Mouse (Mus musculus) hindbrain, embryonic 16.5 days (tissue): ENCODE measurements around the gene Kifc1. TPM values are rescaled to one million over a fixed set of nuclear protein-coding genes. Genes with fewer than 3 reads are reported as not detected.
A peak's percentile ranks its signal among the peaks of the same experiment; 100 is the strongest.

ENCODE experiments used
- ATAC-seq: fragments of 200-750 bp; cut with Nextera tagmentation; 2 replicates; pipeline ENCODE4 v1.8.0; 2017; ENCODE audit warnings: moderate TSS enrichment, moderate library complexity
- H3K27ac ChIP-seq: fragments of 300-500 bp; sonication (generic); 2 replicates; pipeline ENCODE4 v1.5.1; 2014; ENCODE audit warnings: low read depth, mild to moderate bottlenecking, control low read depth, low read length, moderate library complexity
- H3K27me3 ChIP-seq: fragments of 300-500 bp; sonication (generic); replicated peaks from 2 replicates; pipeline ENCODE4 v1.6.1; 2014; ENCODE audit warnings: low read length; ENCODE audit not compliant: control insufficient read depth, insufficient read depth
- H3K36me3 ChIP-seq: fragments of 300-500 bp; sonication (generic); 2 replicates; pipeline ENCODE4 v1.6.1; 2014; ENCODE audit warnings: mild to moderate bottlenecking, low read length, moderate library complexity, mixed read lengths; ENCODE audit not compliant: control insufficient read depth, insufficient read depth
- H3K4me1 ChIP-seq: fragments of 300-500 bp; sonication (generic); 2 replicates; pipeline ENCODE4 v1.6.1; 2014; ENCODE audit warnings: low read depth, low read length; ENCODE audit not compliant: control insufficient read depth, insufficient read depth
- H3K4me2 ChIP-seq: fragments of 300-500 bp; sonication (generic); 2 replicates; pipeline ENCODE4 v1.6.1; 2014; ENCODE audit warnings: mild to moderate bottlenecking, low read length, control low read depth, moderate library complexity
- H3K4me3 ChIP-seq: fragments of 300-500 bp; sonication (generic); 2 replicates; pipeline ENCODE4 v1.5.1; 2014; ENCODE audit warnings: mild to moderate bottlenecking, low read length, control low read depth, moderate library complexity
- H3K9ac ChIP-seq: fragments of 300-500 bp; sonication (generic); 2 replicates; pipeline ENCODE4 v1.6.1; 2014; ENCODE audit warnings: low read depth, mild to moderate bottlenecking, control low read depth, low read length, moderate library complexity
- H3K9me3 ChIP-seq: fragments of 300-500 bp; sonication (generic); 2 replicates; pipeline ENCODE4 v1.6.1; 2014; ENCODE audit warnings: mild to moderate bottlenecking, low read length, moderate library complexity; ENCODE audit not compliant: control insufficient read depth
- WGBS: fragments of 180-500 bp; shearing (Covaris S2); extraction: QIAGEN DNeasy Blood & Tissue Kit; methylation state at CpG from one replicate; pipeline ENCODE4 v1.1.7; 2014; 5-methylcytosine and 5-hydroxymethylcytosine counted together
- microRNA-seq: library from miRNA; unstranded; fragments of <30 nt; microRNA quantifications from one replicate; pipeline ENCODE4, GENCODE M21; 2017
- polyA plus RNA-seq: library from polyadenylated mRNA; unstranded; fragments of >200 nt; fragmentation: Nextera tagmentation; extraction: Ambion mirVana; gene quantifications from 2 replicates; pipeline ENCODE4 v1.2.1, GENCODE M21; 2015

Gene Kifc1
- polyA plus RNA-seq, 1 experiment from 2014 or later, result 2.5 TPM

- H3K9ac ChIP-seq, result peak within 1 kb of the TSS; percentile 85
- H3K9me3 ChIP-seq, result no peaks in the 10 kb centered on the region
- H3K27me3 ChIP-seq, result no peaks in the 10 kb centered on the region
- WGBS, result under 1% methylated on average over 41 of the region's 45 CpGs
- ATAC-seq, result peak; percentile 97
- peaks cover 12% of the 10 kb centered on the region for H3K4me1 ChIP-seq
- 0 out of 2 replicates have a peak, but pooled peaks cover 5% of the 10 kb centered on the region for H3K36me3 ChIP-seq
- peak within 1 kb of the TSS; percentile 97 for H3K4me2 ChIP-seq
- peak within 1 kb of the TSS; percentile 91 for H3K4me3 ChIP-seq
- peak within 1 kb of the TSS; percentile 83 for H3K27ac ChIP-seq
Measured at GRCm38 (mm10) chr17:33842966-33843795, 47.3 kb downstream of the Kifc1 start, which contains the start of gene Cd320. Gene Cd320, plus strand, starts transcription at chr17:33843091.

DNA sequence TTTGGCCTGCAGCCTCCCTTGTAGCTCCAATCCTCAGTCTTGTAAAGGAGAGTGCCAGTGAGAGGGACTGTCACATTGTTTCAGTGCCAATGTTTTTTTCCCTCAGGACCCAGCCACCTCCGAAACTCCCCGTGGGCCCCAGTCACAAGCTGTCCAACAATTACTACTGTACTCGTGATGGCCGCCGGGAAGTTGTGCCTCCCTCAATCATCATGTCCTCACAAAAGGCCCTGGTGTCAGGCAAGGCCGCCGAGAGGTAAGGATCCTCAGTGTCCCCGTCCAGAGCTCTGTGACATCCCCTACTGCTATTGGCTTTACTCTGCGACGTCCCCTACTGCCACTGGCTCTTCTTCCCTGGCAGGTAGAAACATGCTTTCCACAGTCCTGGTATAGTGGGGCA, 60.9 kb downstream of the Kifc1 start:
- WGBS, result 85% methylated on average over 10 of the region's 10 CpGs
- no peak overlapping the region for H3K9ac ChIP-seq
- no peaks in the 10 kb centered on the region for H3K27me3 ChIP-seq
- no peak overlapping the region for H3K4me2 ChIP-seq
- H3K9me3 ChIP-seq, result no peaks in the 10 kb centered on the region
- H3K27ac ChIP-seq, result no peak overlapping the region
- H3K4me1 ChIP-seq, result peaks cover 8% of the 10 kb centered on the region
- no peak for ATAC-seq
- H3K36me3 ChIP-seq, result peaks cover 27% of the 10 kb centered on the region
- no peak overlapping the region for H3K4me3 ChIP-seq

DNA sequence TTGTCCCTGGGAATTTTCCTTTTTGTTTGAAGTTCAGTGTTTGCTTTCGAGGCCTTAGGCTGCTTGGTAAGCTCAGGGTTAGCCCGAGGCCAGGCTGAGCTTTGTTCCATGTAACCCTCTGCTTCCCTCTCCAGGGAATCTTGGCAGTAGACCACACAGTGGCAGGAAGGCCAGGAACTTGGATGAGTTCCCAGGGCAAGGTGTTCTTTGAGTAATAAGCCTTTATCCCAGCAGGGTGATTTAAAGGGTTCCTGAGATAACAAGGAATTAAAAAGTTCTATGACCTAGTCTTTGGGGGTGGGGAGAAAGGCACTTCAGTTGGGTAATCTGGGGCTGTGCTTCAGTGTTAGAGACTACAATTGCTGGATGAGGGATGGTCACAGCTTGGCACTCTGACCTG, 61.6 kb downstream of the Kifc1 start:
- no peak for ATAC-seq
- no peak overlapping the region for H3K4me2 ChIP-seq
- H3K4me1 ChIP-seq, result peaks cover 8% of the 10 kb centered on the region
- H3K27ac ChIP-seq, result no peak overlapping the region
- no peak overlapping the region for H3K4me3 ChIP-seq
- peaks cover 21% of the 10 kb centered on the region for H3K36me3 ChIP-seq
- no peaks in the 10 kb centered on the region for H3K27me3 ChIP-seq
- H3K9ac ChIP-seq, result no peak overlapping the region
- no peaks in the 10 kb centered on the region for H3K9me3 ChIP-seq
- WGBS, result 67% methylated on average over 2 of the region's 2 CpGs

GRCm38 (mm10) chr17:33826850-33827249, 63.6 kb downstream of the Kifc1 start:
- H3K9me3 ChIP-seq, result no peaks in the 10 kb centered on the region
- H3K27me3 ChIP-seq, result no peaks in the 10 kb centered on the region
- H3K27ac ChIP-seq, result no peak overlapping the region
- WGBS, result 0% methylated on average over 3 of the region's 3 CpGs
- H3K4me2 ChIP-seq, result no peak overlapping the region
- no peak overlapping the region for H3K9ac ChIP-seq
- peaks cover 24% of the 10 kb centered on the region for H3K4me1 ChIP-seq
- ATAC-seq, result no peak
- H3K4me3 ChIP-seq, result no peak overlapping the region
- H3K36me3 ChIP-seq, result peaks cover 19% of the 10 kb centered on the region

Small RNA genes within 50 kb of the gene (microRNA-seq; reads per million reads assigned to microRNA genes)
- gene Gm27740, result not detected

Other genes with a start within 250 kb of the Kifc1 start
- 161 and 194 TPM in 2 replicates for gene Hnrnpm, start 203.8 kb downstream of the Kifc1 start, polyA plus RNA-seq
- 82.2 and 84.1 TPM in 2 replicates for gene March2, start 172.0 kb downstream of the Kifc1 start, polyA plus RNA-seq
- gene Rab11b, start 130.1 kb downstream of the Kifc1 start, polyA plus RNA-seq, result 481 and 517 TPM in 2 replicates
- gene Angptl4, start 108.8 kb downstream of the Kifc1 start, polyA plus RNA-seq, result 26.6 and 29.0 TPM in 2 replicates
- gene Kank3, start 80.1 kb downstream of the Kifc1 start, polyA plus RNA-seq, result 45.8 and 46.6 TPM in 2 replicates
- 392 and 410 TPM in 2 replicates for gene Rps28, start 66.1 kb downstream of the Kifc1 start, polyA plus RNA-seq
- 464 and 517 TPM in 2 replicates for gene Ndufa7, start 66.1 kb downstream of the Kifc1 start, polyA plus RNA-seq
- gene Cd320, start 47.6 kb downstream of the Kifc1 start, polyA plus RNA-seq, result 55.7 and 59.8 TPM in 2 replicates
- not detected in 2 replicates for gene Gm7029, start 16.8 kb downstream of the Kifc1 start, polyA plus RNA-seq
- 0.20 and 0.46 TPM in 2 replicates for gene Platr17, start 14.5 kb upstream of the Kifc1 start, polyA plus RNA-seq
- 52.0 and 53.7 TPM in 2 replicates for gene Daxx, start 18.8 kb upstream of the Kifc1 start, polyA plus RNA-seq
- 29.2 and 32.6 TPM in 2 replicates for gene Tapbp, start 25.2 kb upstream of the Kifc1 start, polyA plus RNA-seq
- 16.2 and 17.2 TPM in 2 replicates for gene Zbtb22, start 25.2 kb upstream of the Kifc1 start, polyA plus RNA-seq
- 52.7 and 58.8 TPM in 2 replicates for gene Rgl2, start 38.9 kb upstream of the Kifc1 start, polyA plus RNA-seq
- gene Pfdn6, start 49.7 kb upstream of the Kifc1 start, polyA plus RNA-seq, result 183 and 189 TPM in 2 replicates
- 20.7 and 23.5 TPM in 2 replicates for gene Wdr46, start 50.0 kb upstream of the Kifc1 start, polyA plus RNA-seq
- 13.3 and 16.1 TPM in 2 replicates for gene B3galt4, start 60.8 kb upstream of the Kifc1 start, polyA plus RNA-seq
- gene Vps52, start 65.2 kb upstream of the Kifc1 start, polyA plus RNA-seq, result 75.4 and 80.7 TPM in 2 replicates
- gene Rps18, start 65.3 kb upstream of the Kifc1 start, polyA plus RNA-seq, result 695 and 697 TPM in 2 replicates
- gene H2-K1, start 109.7 kb upstream of the Kifc1 start, polyA plus RNA-seq, result 16.6 and 18.8 TPM in 2 replicates
- 17.3 and 18.5 TPM in 2 replicates for gene Ring1, start 134.0 kb upstream of the Kifc1 start, polyA plus RNA-seq
- gene H2-Ke6, start 137.4 kb upstream of the Kifc1 start, polyA plus RNA-seq, result 69.5 and 74.1 TPM in 2 replicates
- 180 and 186 TPM in 2 replicates for gene Slc39a7, start 141.0 kb upstream of the Kifc1 start, polyA plus RNA-seq
- 53.3 and 54.1 TPM in 2 replicates for gene Rxrb, start 141.2 kb upstream of the Kifc1 start, polyA plus RNA-seq
- gene Col11a2, start 148.8 kb upstream of the Kifc1 start, polyA plus RNA-seq, result 4.7 and 6.7 TPM in 2 replicates
- 0.14 TPM in 1 of 2 replicates, not detected in the other for gene H2-Oa, start 201.7 kb upstream of the Kifc1 start, polyA plus RNA-seq
- 20.5 and 20.9 TPM in 2 replicates for gene H2-DMa, start 228.9 kb upstream of the Kifc1 start, polyA plus RNA-seq
- 98.5 and 123 TPM in 2 replicates for gene Brd2, start 232.0 kb upstream of the Kifc1 start, polyA plus RNA-seq